Mouse (Mus musculus): ENCODE measurements around the gene Cdc5l. TPM values are rescaled to one million over a fixed set of nuclear protein-coding genes. Genes with fewer than 3 reads are reported as not detected.

The Cdc5l gene
- total and polyA plus RNA-seq, 3 experiments: 45.2 to 69.6 (median 58.9) TPM

DNA sequence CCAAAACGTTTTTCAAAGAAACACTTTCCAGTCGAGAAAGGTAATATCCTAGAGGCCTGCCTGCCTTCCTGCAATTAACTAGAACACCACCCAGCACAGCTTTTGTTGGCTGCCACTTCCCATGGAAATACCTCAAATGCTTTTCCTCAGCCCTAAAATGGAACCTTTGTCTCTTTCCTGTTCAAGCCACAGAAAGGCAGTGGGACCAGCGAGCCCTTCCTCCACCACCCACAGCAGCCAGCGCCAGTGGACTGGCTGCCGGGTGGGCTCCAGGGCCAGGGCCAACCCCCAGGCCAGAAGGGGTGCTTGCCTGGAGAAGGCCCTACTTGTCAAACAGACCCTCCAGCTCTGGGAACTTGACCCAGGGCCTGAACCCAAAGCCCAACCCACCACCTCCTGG lies 56.2 kb downstream of the Cdc5l start:
- Histone ChIP-seq H3K9me3 (replicated peaks; ENCODE audit: low read length) (no peaks in the 10 kb centered on the region), H3K4me2 (ENCODE audit: insufficient read depth, low read depth, poor library complexity, severe bottlenecking) (no peak overlapping the region), H3K4me3 (replicated peaks in 1 of 3; ENCODE audit: low read depth in 2 of 3, low read length in 2 of 3, poor library complexity in 1 of 3) (no peak overlapping the region), H3K9ac (ENCODE audit: insufficient read depth, low read depth) (no peak overlapping the region), H3K36me3 (replicated peaks in 1 of 2; ENCODE audit: control insufficient read depth in 1 of 2, insufficient read depth in 1 of 2, low read length in 1 of 2) (peaks cover 0 to 1% of the 10 kb centered on the region in 2 experiments), H3K4me1 (ENCODE audit: control insufficient read depth in 1 of 2, insufficient read depth in 2 of 2) (peaks cover 17 to 49% of the 10 kb centered on the region in 2 experiments), H3K27me3 (replicated peaks) (no peaks in the 10 kb centered on the region), H3K79me2 (replicated peaks; ENCODE audit: control insufficient read depth, extremely low read depth, insufficient read depth, poor library complexity, severe bottlenecking) (no peaks in the 10 kb centered on the region), H3K27ac (ENCODE audit: insufficient read depth, low read depth) (no peak overlapping the region)
- dilution Hi-C loops (cut with MboI; ENCODE audit: extremely low pct_ligation_motif_present, extremely low pct_unique_long_range_greater_than_20kb, low sequenced_read_pairs): no loop called here
- in situ Hi-C loops (cut with MboI; ENCODE audit: low pct_ligation_motif_present, low pct_unique_long_range_greater_than_20kb, low sequenced_read_pairs): loop anchor here (10.0 to 25.0 kb wide), 4 partner anchors 123 to 1113 kb away; no protein-coding TSS in a partner anchor
- TF ChIP-seq ZNF384 (IDR thresholded peaks at IDR 0.05; ENCODE audit: low read depth, low read length) (no peak), EP300 (IDR thresholded peaks at IDR 0.05; ENCODE audit: low read length) (no peak), TBP (conservative IDR thresholded peaks at IDR 0.05; ENCODE audit: low read depth, low read length) (no peak), MAX (IDR thresholded peaks at IDR 0.05; ENCODE audit: low read length) (no peak)
- DNase-seq (ENCODE audit: extremely low read depth): no peak

DNA sequence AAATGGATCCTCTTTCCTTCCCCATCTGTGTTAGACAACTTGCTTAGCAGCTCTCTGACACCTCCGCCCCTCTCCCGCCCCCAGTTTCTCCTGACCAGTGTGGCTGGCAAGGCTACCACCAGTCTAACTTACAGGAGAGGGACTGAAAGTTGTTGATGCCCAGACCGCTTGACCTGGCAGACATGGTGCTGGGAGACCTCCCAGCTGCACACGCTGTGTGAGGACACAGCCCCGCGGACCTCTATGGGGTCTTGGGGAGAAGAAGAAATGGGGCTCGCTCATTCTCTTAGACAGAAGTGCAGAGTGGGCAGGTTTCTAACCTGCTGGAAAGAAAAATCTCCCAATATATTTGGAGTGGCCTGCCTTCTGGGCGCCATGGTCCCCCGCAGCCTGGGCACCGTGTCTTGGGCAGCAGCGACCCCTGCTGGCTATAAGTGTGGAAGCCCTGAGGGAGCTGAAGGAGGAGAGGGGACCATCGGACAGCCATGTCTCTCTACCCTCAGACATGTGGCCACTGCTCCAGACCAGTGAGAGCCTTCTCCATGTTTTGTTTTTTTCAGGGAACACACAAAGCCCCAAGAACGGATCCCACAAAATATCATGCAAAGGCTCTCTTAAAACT lies 59.4 kb downstream of the Cdc5l start:
- Histone ChIP-seq H3K4me3 (replicated peaks in 1 of 3; ENCODE audit: low read depth in 2 of 3, low read length in 2 of 3, poor library complexity in 1 of 3) (no peak overlapping the region), H3K27me3 (replicated peaks) (no peaks in the 10 kb centered on the region), H3K4me2 (ENCODE audit: insufficient read depth, low read depth, poor library complexity, severe bottlenecking) (no peak overlapping the region), H3K9me3 (replicated peaks; ENCODE audit: low read length) (no peaks in the 10 kb centered on the region), H3K4me1 (ENCODE audit: control insufficient read depth in 1 of 2, insufficient read depth in 2 of 2) (peaks cover 10 to 47% of the 10 kb centered on the region in 2 experiments), H3K9ac (ENCODE audit: insufficient read depth, low read depth) (no peak overlapping the region), H3K27ac (ENCODE audit: insufficient read depth, low read depth) (no peak overlapping the region), H3K36me3 (replicated peaks in 1 of 2; ENCODE audit: control insufficient read depth in 1 of 2, insufficient read depth in 1 of 2, low read length in 1 of 2) (no peaks in the 10 kb centered on the region), H3K79me2 (replicated peaks; ENCODE audit: control insufficient read depth, extremely low read depth, insufficient read depth, poor library complexity, severe bottlenecking) (no peaks in the 10 kb centered on the region)
- dilution Hi-C loops (cut with MboI; ENCODE audit: extremely low pct_ligation_motif_present, extremely low pct_unique_long_range_greater_than_20kb, low sequenced_read_pairs) (no loop called here), in situ Hi-C loops (cut with MboI; ENCODE audit: low pct_ligation_motif_present, low pct_unique_long_range_greater_than_20kb, low sequenced_read_pairs) (loop anchor here (5.0 to 10.0 kb wide), 3 partner anchors 77 to 1109 kb away; no protein-coding TSS in a partner anchor)
- DNase-seq (ENCODE audit: extremely low read depth): peak; percentile 63
- no peak for TF ChIP-seq CHD2 (IDR thresholded peaks at IDR 0.05; ENCODE audit: low read length)
- TF ChIP-seq CHD1 (IDR thresholded peaks at IDR 0.05; ENCODE audit: low read depth, low read length): no peak
- no peak for TF ChIP-seq HCFC1 (IDR thresholded peaks at IDR 0.05; ENCODE audit: low read depth, low read length)
- peak; percentile 58 for TF ChIP-seq ZC3H11A (IDR thresholded peaks at IDR 0.05; ENCODE audit: low read depth, low read length)
- no peak for TF ChIP-seq RCOR1 (conservative IDR thresholded peaks at IDR 0.05; ENCODE audit: low read depth, low read length)
- TF ChIP-seq JUND (conservative IDR thresholded peaks at IDR 0.05; ENCODE audit: low read depth, low read length): no peak
- TF ChIP-seq POLR2AphosphoS2 (IDR thresholded peaks at IDR 0.05; ENCODE audit: low read depth, low read length): no peak
- TF ChIP-seq BHLHE40 (IDR thresholded peaks at IDR 0.05; ENCODE audit: low read depth, low read length): no peak
- peak; percentile 89 for TF ChIP-seq SMC3 (IDR thresholded peaks at IDR 0.05; ENCODE audit: low read depth, low read length)
- TF ChIP-seq MAFK (IDR thresholded peaks at IDR 0.05; ENCODE audit: insufficient replicate concordance, low read length): no peak
- TF ChIP-seq JUN (IDR thresholded peaks at IDR 0.05; ENCODE audit: insufficient read depth, low read depth, low read length): no peak
- TF ChIP-seq RAD21 (IDR thresholded peaks at IDR 0.05; ENCODE audit: low read depth, low read length): peak; percentile 97
- TF ChIP-seq USF2 (conservative IDR thresholded peaks at IDR 0.05; ENCODE audit: low read depth, low read length): no peak
- no peak for TF ChIP-seq E2F4 (IDR thresholded peaks at IDR 0.05; ENCODE audit: insufficient replicate concordance, low read depth, low read length)
- no peak for TF ChIP-seq ZNF384 (IDR thresholded peaks at IDR 0.05; ENCODE audit: low read depth, low read length)
- TF ChIP-seq ETS1 (conservative IDR thresholded peaks at IDR 0.05; ENCODE audit: low read depth, low read length): no peak
- peak; percentile 33 to 93 for TF ChIP-seq CTCF (conservative IDR thresholded peaks at IDR 0.05 in 1 of 2, IDR thresholded peaks at IDR 0.05 in 1 of 2; ENCODE audit: low read depth in 2 of 2, low read length in 2 of 2)
- no peak for TF ChIP-seq ZMIZ1 (IDR thresholded peaks at IDR 0.05; ENCODE audit: low read depth, low read length)
- TF ChIP-seq MEF2A (IDR thresholded peaks at IDR 0.05; ENCODE audit: borderline replicate concordance, low read depth, low read length): no peak; the same call in 1 of the 2 replicates
- TF ChIP-seq MXI1 (IDR thresholded peaks at IDR 0.05; ENCODE audit: low read depth, low read length): no peak
- no peak for TF ChIP-seq USF1 (IDR thresholded peaks at IDR 0.05; ENCODE audit: low read depth, low read length)
- TF ChIP-seq ELF1 (IDR thresholded peaks at IDR 0.05; ENCODE audit: low read depth, low read length): no peak
- no peak for TF ChIP-seq UBTF (IDR thresholded peaks at IDR 0.05; ENCODE audit: low read depth, low read length)
- no peak for TF ChIP-seq SIN3A (IDR thresholded peaks at IDR 0.05; ENCODE audit: low read length)
- TF ChIP-seq PAX5 (IDR thresholded peaks at IDR 0.05; ENCODE audit: low read length): no peak
- no peak for TF ChIP-seq TBP (conservative IDR thresholded peaks at IDR 0.05; ENCODE audit: low read depth, low read length)
- TF ChIP-seq KAT2A (IDR thresholded peaks at IDR 0.05; ENCODE audit: insufficient replicate concordance, low read length): no peak
- no peak for TF ChIP-seq TCF12 (IDR thresholded peaks at IDR 0.05; ENCODE audit: low read depth, low read length)
- TF ChIP-seq IRF4 (IDR thresholded peaks at IDR 0.05; ENCODE audit: low read depth, low read length): no peak

Data from CH12.LX (cell line).